Mouse (Mus musculus) forebrain, embryonic 16.5 days (tissue): ENCODE measurements around the gene Rora. TPM values are rescaled to one million over a fixed set of nuclear protein-coding genes. Genes with fewer than 3 reads are reported as not detected.
A peak's percentile ranks its signal among the peaks of the same experiment; 100 is the strongest.

Experiments used
- ATAC-seq: fragments of 200-750 bp; cut with Nextera tagmentation; 2 replicates; pipeline ENCODE4 v1.8.0; 2017; ENCODE audit warnings: mild to moderate bottlenecking, moderate library complexity
- H3K27ac ChIP-seq: fragments of 300-500 bp; sonication (generic); 2 replicates; pipeline ENCODE4 v1.5.1; 2014; ENCODE audit warnings: low read length, control low read depth
- H3K27me3 ChIP-seq: fragments of 300-500 bp; sonication (generic); replicated peaks from 2 replicates; pipeline ENCODE4 v1.6.1; 2014; ENCODE audit warnings: low read length; ENCODE audit not compliant: control insufficient read depth, insufficient read depth
- H3K36me3 ChIP-seq: fragments of 300-500 bp; sonication (generic); 2 replicates; pipeline ENCODE4 v1.6.1; 2014; ENCODE audit not compliant: control insufficient read depth, insufficient read depth
- H3K4me1 ChIP-seq: fragments of 300-500 bp; sonication (generic); replicated peaks from 2 replicates; pipeline ENCODE4 v1.6.1; 2014; ENCODE audit warnings: low read length; ENCODE audit not compliant: control insufficient read depth, insufficient read depth
- H3K4me2 ChIP-seq: fragments of 300-500 bp; sonication (generic); 2 replicates; pipeline ENCODE4 v1.6.1; 2014; ENCODE audit warnings: mild to moderate bottlenecking, low read length, control low read depth
- H3K4me3 ChIP-seq: fragments of 300-500 bp; sonication (generic); replicated peaks from 2 replicates; pipeline ENCODE4 v1.5.1; 2014; ENCODE audit warnings: mild to moderate bottlenecking, low read length, control low read depth
- H3K9ac ChIP-seq: fragments of 300-500 bp; sonication (generic); replicated peaks from 2 replicates; pipeline ENCODE4 v1.6.1; 2014; ENCODE audit warnings: low read depth, low read length, control low read depth
- H3K9me3 ChIP-seq: fragments of 300-500 bp; sonication (generic); 2 replicates; pipeline ENCODE4 v1.6.1; 2016; ENCODE audit warnings: low read length; ENCODE audit not compliant: control insufficient read depth
- WGBS: fragments of 180-500 bp; shearing (Covaris S2); extraction: QIAGEN DNeasy Blood & Tissue Kit; methylation state at CpG from one replicate; pipeline ENCODE4 v1.1.7; 2014; 5-methylcytosine and 5-hydroxymethylcytosine counted together
- polyA plus RNA-seq: library from polyadenylated mRNA; unstranded; fragments of >200 nt; fragmentation: Nextera tagmentation; extraction: Ambion mirVana; gene quantifications from 2 replicates; pipeline ENCODE4 v1.2.1, GENCODE M21; 2015

Gene Rora
- polyA plus RNA-seq, 1 experiment from 2014 or later, result 7.9 TPM

DNA sequence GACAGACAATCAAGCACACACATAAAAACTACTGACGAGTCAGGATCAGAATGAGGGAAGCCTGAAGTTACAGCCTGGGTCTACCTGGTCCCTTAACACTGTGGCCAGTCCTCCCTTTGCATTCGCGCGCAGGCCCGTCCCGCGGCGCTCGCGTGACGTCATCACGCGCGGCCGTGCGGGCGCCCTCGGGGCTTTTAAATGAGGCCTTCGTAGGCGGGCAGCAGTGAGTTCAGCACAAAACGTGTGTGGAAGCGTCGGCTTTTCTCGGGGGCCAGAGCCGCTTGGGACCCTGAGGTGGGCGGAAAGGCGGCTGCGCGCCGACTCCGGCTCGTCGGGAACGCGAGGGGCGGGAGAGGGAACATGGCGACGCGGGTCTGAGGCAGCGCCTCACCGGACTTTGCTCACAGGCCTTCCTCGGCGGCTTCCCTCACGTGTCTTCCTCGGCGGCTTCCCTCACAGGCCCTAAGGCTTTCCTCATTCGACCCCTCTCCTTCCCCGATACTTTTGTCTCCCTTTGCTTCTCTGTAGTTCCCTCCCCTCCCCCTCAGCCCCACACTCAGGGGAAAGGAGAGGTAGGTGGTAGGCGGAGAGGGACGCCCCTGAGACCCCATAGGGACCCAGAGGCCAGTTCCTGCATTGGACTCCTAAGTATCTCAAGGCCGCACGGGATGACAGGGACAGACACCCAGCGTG is 744.3 kb downstream of the Rora start, which contains the start of gene Ice2:
Gene Ice2 (plus strand): TSS at position 147 of the 693 bp plus-strand sequence.
- peak within 1 kb of the TSS; percentile 94 for H3K9ac ChIP-seq
- peak within 1 kb of the TSS; percentile 91 for H3K27ac ChIP-seq
- no peaks in the 10 kb centered on the region for H3K9me3 ChIP-seq
- H3K4me3 ChIP-seq, result peak within 1 kb of the TSS; percentile 90
- no peaks in the 10 kb centered on the region for H3K36me3 ChIP-seq
- peak; percentile 92 for ATAC-seq
- WGBS, result under 1% methylated on average over 48 of the region's 53 CpGs
- H3K4me1 ChIP-seq, result peaks cover 11% of the 10 kb centered on the region
- peak within 1 kb of the TSS; percentile 79 for H3K4me2 ChIP-seq
- H3K27me3 ChIP-seq, result no peaks in the 10 kb centered on the region

DNA sequence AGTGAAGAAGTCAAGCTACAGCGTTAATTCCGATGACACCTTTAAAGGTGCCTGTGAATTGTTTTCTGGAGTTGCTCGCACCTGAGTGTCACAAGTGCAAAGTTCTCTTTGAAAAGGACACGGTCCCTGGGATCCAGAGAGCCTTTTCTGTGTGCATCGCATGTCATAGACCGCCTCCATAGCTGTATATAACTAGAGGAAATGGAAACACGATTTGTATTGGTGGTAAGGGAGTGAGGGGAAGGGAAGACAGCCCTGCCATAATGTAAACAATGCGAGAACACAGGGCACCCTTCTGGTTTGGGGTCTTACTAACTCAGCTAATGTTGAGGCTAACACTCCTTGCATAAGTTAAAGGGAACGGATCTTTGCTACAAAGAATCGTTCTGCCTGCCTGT is 744.9 kb downstream of the Rora start:
- 21% methylated on average over 10 of the region's 10 CpGs for WGBS
- Histone ChIP-seq H3K4me2 (peak overlapping the region; percentile 79), H3K9ac (peak overlapping the region; percentile 94), H3K36me3 (no peaks in the 10 kb centered on the region), H3K27ac (peak overlapping the region; percentile 91), H3K4me1 (peaks cover 11% of the 10 kb centered on the region), H3K4me3 (peak overlapping the region; percentile 90), H3K9me3 (no peaks in the 10 kb centered on the region), H3K27me3 (no peaks in the 10 kb centered on the region)
- peak; percentile 26 for ATAC-seq

DNA sequence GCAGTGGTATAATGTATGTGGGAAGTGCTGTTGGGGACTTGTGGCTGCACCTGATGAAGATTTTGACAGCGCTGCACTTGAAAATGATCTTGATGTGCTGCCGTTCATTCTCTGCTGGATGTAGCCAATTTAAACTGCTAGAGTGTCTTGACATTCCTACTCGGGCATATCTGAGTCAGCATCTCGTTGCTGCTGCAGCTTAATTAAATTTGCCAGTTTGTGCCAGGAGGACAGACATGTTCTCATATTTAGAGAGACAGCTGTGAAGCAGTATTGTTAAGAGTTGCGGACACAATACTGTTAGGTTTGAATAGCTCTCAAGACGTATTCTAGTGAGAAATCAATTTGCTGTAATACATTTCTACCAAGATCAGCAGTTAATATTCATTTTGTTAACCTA is 751.1 kb downstream of the Rora start:
- H3K27ac ChIP-seq, result no peak overlapping the region
- no peak overlapping the region for H3K4me2 ChIP-seq
- H3K27me3 ChIP-seq, result no peaks in the 10 kb centered on the region
- H3K36me3 ChIP-seq, result no peaks in the 10 kb centered on the region
- no peaks in the 10 kb centered on the region; the same call in 1 of the 2 replicates for H3K4me1 ChIP-seq
- H3K9me3 ChIP-seq, result no peaks in the 10 kb centered on the region
- no peak overlapping the region for H3K9ac ChIP-seq
- ATAC-seq, result no peak
- H3K4me3 ChIP-seq, result no peak overlapping the region
- WGBS, result 54% methylated on average over 6 of the region's 6 CpGs

DNA sequence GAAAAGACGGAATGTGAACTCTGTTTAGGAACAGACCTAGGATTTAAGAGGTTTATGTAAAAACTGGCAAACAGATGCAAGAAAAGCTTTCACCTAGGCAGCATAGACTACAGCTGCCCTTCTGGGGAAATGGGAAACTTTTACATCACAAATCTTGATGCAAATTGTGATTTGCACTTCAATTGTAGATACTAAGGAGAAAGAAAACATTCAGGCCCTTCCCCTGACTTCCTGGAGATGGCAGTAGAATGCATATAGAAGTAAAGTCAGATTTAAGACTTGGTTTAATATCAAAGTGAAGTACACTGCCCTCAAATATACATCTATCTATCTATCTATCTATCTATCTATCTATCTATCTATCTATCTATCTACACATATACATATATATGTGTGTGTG is 765.9 kb downstream of the Rora start:
- Histone ChIP-seq H3K27ac (no peak overlapping the region), H3K4me2 (no peak overlapping the region), H3K9ac (no peak overlapping the region), H3K36me3 (peaks cover 9% of the 10 kb centered on the region), H3K27me3 (no peaks in the 10 kb centered on the region), H3K4me1 (no peaks in the 10 kb centered on the region), H3K9me3 (no peaks in the 10 kb centered on the region), H3K4me3 (no peak overlapping the region)
- 88% methylated on average over 1 of the region's 1 CpGs for WGBS
- ATAC-seq, result no peak

DNA sequence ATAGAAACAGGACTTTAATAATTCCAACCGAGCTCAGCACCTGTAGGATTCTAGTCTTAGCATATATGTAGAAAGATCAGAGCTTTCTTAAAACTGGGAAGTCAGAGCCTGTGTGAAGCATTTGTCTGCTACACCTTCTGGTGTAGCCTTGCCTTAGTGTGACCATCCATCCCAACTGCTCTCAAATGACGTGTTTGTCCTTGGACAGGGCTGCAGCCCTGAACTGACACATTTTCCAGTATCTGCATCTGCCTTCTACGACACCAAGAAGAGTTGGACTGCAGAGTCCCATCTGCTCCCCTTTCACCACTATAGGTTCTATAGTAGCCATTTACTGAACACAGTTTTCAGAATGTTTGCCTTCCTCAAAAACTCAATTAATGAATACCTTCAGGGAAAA is 776.9 kb downstream of the Rora start:
- H3K27ac ChIP-seq, result no peak overlapping the region
- H3K4me1 ChIP-seq, result peaks cover 5% of the 10 kb centered on the region; the same call in 1 of the 2 replicates
- H3K36me3 ChIP-seq, result peaks cover 3% of the 10 kb centered on the region
- no peak overlapping the region for H3K9ac ChIP-seq
- WGBS, result 82% methylated on average over 3 of the region's 3 CpGs
- H3K4me2 ChIP-seq, result no peak overlapping the region
- H3K4me3 ChIP-seq, result no peak overlapping the region
- no peaks in the 10 kb centered on the region for H3K9me3 ChIP-seq
- no peaks in the 10 kb centered on the region for H3K27me3 ChIP-seq
- no peak for ATAC-seq

DNA sequence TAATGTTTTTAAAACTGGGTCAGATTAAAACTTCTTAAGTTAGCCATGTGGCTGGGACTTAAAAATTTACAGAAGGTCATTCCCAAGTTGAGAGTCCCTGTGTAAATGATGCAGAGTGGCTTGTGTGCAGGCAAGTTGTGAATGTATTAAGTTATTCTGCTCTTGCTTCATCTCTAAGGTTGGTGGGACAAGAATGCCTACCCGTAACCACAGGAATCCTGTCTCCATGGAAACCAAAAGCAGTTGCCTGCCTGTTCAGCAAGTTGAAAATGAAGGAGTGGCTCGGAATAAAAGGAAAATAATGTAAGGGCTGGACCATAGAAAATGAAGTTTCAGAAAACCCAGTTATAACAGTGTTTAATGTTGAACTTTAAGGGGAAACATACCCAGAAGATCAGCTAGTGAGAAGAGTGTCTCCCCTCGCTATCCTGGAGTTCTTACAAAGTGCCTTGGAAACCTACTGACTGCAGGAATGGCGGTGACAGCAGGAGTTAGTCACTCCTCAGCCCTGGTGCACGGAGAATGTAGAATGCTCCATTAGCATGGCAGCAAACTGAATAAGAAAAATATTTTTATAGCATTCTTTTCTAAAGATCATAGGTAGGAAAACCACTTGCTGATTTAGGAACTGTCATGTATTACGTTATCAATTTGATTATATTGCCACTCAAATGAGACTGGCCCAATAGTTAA is 778.4 kb downstream of the Rora start:
- WGBS, result 23% methylated on average over 6 of the region's 6 CpGs
- H3K4me3 ChIP-seq, result no peak overlapping the region
- no peak overlapping the region for H3K9ac ChIP-seq
- no peaks in the 10 kb centered on the region for H3K27me3 ChIP-seq
- peaks cover 3% of the 10 kb centered on the region; the same call in 1 of the 2 replicates for H3K36me3 ChIP-seq
- H3K9me3 ChIP-seq, result no peaks in the 10 kb centered on the region
- H3K4me1 ChIP-seq, result peaks cover 5% of the 10 kb centered on the region; the same call in 1 of the 2 replicates
- peak; percentile 52; the same call in 1 of the 2 replicates for ATAC-seq
- no peak overlapping the region for H3K27ac ChIP-seq
- H3K4me2 ChIP-seq, result no peak overlapping the region

DNA sequence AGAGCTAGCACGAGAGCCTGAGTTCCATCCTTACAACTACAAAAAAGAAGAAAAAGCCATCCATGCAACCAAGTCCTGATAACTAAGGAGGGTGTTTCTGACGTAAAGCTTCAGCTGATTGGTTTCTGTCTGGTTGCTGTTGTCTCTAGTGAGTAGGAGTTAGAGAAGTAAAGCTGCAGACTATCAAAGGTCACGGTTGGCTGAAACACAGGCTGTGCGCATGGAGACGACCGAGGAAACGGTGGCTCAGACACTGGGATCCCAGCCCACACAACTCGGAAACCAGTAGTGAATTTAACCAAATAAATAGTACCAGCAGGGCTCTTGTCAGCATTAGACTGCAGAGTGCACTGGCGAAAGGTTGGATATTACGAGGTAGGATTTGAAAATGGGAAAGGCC is 781.6 kb downstream of the Rora start:
- H3K4me2 ChIP-seq, result no peak overlapping the region
- peaks cover 5% of the 10 kb centered on the region; the same call in 1 of the 2 replicates for H3K4me1 ChIP-seq
- no peak overlapping the region for H3K4me3 ChIP-seq
- no peak for ATAC-seq
- H3K27me3 ChIP-seq, result no peaks in the 10 kb centered on the region
- H3K9ac ChIP-seq, result no peak overlapping the region
- H3K36me3 ChIP-seq, result 0 out of 2 replicates have a peak, but pooled peaks cover under 1% of the 10 kb centered on the region
- H3K27ac ChIP-seq, result no peak overlapping the region
- H3K9me3 ChIP-seq, result no peaks in the 10 kb centered on the region
- 88% methylated on average over 10 of the region's 10 CpGs for WGBS

DNA sequence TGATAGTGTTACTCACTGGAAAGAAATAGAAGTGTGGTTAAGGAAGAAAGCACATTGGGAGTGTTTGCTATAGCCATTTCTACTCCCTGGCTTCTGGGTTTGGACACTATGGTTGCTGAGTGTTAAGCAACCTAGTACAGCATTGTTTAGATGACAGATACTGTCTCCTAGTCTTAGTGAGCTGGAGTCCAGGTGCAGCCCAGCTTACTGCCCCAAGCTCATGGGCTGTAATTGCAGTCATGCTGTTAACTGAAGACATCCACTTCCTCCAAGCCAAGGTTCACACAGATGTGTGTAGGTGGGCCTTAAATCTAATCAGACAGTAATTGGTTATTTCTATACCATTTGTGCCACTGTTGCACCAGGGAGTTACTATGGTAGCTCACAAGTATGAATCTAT is 782.1 kb downstream of the Rora start:
- peaks cover 5% of the 10 kb centered on the region; the same call in 1 of the 2 replicates for H3K4me1 ChIP-seq
- H3K4me2 ChIP-seq, result no peak overlapping the region
- no peaks in the 10 kb centered on the region for H3K36me3 ChIP-seq
- no peaks in the 10 kb centered on the region for H3K27me3 ChIP-seq
- no peak overlapping the region for H3K9ac ChIP-seq
- no peak for ATAC-seq
- no peak overlapping the region for H3K4me3 ChIP-seq
- H3K27ac ChIP-seq, result no peak overlapping the region
- no peaks in the 10 kb centered on the region for H3K9me3 ChIP-seq
